Mouse (Mus musculus) adrenal gland, adult 8-10 months (tissue): ENCODE data around the gene Gm37240. TPM values are rescaled to one million over a fixed set of nuclear protein-coding genes. Genes with fewer than 3 reads are reported as not detected.

Experiments used
- DNase-seq: peaks from one replicate; pipeline ENCODE4 v3.0.0; 2022
- total RNA-seq, 4 experiments: library from RNA; stranded (reverse); gene quantifications; 2 replicates each; pipeline ENCODE4 v1.2.4; 2022

Gene Gm37240
- total RNA-seq, 4 experiments from 2014 or later: 5.4 to 9.8 (median 7.2) TPM

DNA sequence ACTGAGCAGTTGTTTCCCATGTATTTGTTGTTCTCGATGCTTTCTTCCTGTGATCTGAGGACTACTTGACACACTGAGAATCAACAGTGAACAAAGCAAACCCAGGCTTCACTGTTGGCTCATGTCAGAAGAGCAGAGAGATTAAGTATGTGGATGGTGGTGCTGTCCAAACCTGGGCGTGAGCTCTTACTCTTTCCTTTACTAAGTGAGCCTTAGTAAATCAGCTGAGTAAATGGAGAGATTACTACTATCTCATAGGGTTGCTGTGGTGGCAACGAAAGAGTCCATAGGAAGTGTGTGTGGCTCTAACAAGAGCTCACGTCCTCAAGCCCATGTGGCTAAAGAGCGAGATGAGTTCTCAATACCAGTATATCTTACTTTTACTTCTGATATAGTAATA, 950.4 kb downstream of the Gm37240 start:
- DNase-seq: no peak

DNA sequence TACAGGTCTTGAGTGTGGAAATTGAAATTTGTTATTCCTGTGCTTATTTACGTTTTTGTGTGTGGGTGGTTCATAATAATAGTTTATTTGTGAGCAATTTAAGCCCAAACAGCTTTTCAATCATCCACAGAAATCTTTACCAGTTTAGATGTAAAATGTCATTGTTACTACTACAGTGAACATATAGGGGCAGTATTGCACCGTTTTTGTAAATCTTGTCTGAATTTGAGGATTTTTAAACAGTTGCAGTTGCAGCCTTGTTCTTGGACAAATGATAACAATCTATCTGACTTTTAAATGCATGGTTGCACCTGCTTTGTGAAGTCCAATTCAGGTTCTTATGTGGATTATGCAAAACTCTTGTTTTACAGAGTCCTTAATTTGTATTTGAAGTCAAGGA, 951.1 kb downstream of the Gm37240 start:
- no peak for DNase-seq

DNA sequence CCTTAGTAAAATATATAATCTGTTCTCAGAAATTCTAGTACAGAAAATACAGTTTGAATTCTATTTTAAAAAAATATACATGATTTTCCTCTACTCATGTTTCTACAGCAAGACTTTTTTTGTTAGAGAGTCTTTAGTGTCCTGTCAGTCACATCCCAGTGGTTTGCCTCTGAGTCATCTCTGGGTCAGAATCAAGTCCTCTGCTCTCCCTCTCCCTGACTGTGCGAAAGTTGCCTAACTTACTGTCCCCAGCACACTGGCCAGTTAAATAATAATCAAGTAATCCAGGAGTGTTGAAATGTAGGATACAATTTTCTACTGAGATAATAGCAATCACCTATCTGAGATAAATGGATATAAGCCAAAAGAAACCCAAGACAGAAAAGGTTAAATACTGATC, 951.6 kb downstream of the Gm37240 start:
- DNase-seq: no peak

DNA sequence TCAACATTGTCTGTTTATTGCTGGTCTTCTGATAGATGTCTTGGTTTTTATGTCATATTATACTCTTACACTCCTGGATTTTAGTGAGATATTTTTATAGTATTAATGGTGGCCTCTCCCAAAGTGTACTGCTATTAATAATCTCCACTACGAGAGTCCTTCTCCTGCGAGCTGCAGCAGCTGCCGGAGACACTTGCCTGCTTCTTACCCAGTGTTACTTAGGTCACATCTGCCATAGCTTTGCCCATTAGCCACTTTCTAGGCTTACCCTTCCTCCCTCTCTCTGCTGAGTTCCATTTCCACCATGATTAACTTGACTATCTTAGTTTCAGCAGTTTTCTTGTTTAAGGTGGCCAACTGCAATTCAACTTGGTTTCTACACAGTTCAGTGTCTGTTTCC, 956.6 kb downstream of the Gm37240 start:
- no peak for DNase-seq

DNA sequence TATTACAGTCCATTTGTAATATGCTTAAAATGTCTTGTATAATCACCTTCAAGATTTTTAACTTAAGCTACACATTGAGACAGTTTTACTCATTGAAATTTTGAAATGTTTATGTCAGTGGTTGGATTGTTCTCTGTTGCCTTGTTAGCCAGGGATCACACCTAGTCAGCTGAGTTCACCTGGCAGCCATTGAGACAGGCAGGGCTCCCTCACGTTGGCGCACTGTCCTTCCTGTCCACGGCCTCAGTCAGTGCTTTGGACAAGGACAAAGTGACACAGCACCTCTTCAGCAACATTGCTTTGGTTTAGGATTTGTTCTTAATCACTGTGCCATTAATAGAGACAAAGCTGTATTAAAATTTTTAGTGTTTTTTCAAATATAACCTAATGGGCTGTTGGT, 958.1 kb downstream of the Gm37240 start:
- no peak for DNase-seq

DNA sequence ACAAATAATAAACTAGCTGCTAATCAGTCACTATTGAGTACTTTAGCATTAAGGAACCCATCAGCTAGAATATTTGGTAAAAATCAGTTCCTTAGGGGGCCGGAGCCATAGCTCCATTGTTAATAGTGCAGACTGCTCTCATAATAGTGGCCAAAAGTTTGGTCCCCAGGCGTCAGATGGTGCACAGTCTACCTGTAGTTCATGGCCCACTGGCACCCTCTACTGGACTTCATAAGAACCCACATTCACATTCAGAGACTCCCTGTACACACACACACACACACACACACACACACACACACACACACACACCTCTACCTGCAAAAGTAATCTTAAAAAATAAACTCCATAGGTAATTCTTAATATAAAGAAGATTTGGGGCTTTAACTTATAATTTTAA, 959.4 kb downstream of the Gm37240 start:
- DNase-seq: no peak

DNA sequence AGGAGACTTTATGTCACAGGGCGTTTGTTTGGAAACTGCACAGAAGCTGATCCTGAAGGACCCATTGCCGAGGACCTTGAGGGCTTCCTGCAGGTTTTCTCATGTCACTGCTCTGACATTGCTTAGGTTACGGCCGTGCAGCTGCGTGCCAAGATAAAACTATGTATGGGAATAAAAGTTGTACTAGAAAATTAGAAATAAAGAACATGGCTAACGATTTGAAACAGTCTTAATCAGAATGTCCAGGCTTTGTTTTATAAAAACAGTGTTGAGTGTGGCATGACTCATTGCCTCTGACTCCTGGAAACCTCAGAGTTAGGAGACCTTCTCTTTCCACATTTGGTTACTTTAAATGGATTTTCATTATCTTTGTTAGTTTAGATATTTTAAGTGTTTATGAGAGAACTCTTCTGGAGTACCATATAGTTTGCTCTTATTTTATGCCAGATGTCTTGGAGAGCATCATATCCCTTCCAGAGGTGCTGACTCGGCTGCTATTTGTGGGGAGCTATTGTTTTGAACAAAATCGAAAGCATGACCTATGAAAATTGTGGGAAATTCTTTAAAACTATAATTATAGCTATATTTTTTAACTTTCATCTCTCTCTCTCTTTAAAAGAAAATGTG, 960.0 kb downstream of the Gm37240 start:
- no peak for DNase-seq

DNA sequence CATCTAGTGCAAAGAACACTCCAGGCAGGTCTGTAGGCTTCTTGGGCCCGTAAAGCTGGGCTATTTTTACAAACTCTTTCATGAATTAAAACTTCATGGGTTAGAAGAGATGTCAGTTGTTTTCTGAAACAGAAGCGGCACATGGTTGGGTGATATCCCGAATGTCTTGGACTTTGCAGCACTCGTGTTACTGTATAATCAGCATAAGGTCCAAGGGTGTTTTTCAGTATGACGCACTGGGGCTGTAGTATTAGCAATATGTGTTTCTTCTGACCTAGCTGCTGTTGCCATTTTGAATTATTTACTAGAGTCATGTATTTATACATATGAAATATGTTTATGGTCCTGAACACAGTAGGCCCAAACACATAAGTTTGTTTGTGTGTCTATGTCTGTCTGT, 961.2 kb downstream of the Gm37240 start:
- no peak for DNase-seq

DNA sequence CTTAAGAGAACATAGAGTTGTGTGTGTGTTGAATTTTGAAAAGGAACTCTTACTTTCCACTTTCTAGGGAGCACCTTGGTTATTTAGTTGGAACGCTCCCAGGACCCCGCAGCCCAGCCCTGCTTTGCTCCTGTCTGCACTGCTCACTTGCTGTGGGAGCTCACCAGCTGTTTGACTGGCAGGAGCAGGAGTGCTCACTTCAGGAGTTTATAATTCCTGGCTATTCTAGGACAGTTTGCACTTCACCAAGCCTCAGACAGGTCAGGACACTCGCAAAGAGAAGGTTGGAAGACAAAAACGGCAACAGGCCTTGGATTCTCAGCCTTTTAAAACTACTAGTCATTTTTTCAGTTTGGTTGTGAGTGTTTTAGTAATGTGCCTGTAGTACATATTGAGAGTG, 962.1 kb downstream of the Gm37240 start:
- DNase-seq: no peak

DNA sequence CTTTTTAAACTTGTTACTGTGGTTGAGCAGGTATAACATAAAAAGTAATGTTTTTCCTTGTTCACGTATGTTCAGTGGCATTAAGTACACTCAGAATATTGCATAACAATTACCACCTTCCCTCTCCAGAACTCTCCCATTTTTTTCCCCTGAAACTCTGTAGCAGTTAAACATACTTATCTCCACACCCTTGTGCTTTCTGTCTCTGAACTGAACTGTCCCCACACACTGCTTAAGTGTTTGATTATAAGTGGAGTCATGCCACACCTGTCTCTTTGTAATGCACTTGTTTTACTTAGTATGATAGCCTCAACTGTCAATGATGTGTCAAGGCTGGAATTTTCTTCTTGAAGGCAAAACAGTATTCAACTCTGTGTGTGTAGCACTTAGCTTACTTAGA, 963.6 kb downstream of the Gm37240 start:
- no peak for DNase-seq

DNA sequence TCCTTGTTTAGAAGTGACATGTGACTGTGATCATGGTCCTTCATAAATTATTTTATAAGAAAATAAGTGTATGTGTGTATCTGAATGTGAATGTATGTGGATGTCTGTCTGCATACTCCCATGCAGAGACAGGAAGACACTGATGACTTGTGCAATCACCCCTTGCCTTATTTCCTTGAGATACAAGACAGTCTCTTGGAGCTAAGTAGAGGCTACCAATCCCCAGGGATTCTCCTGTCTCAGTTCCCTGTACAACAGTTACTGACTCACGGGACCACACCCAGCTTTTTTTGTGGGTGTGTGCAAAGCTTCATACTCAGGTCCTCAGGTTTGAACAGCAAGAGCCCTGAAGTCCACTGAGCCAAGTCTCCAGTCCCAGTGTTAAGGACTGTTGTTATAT, 964.1 kb downstream of the Gm37240 start:
- no peak for DNase-seq

DNA sequence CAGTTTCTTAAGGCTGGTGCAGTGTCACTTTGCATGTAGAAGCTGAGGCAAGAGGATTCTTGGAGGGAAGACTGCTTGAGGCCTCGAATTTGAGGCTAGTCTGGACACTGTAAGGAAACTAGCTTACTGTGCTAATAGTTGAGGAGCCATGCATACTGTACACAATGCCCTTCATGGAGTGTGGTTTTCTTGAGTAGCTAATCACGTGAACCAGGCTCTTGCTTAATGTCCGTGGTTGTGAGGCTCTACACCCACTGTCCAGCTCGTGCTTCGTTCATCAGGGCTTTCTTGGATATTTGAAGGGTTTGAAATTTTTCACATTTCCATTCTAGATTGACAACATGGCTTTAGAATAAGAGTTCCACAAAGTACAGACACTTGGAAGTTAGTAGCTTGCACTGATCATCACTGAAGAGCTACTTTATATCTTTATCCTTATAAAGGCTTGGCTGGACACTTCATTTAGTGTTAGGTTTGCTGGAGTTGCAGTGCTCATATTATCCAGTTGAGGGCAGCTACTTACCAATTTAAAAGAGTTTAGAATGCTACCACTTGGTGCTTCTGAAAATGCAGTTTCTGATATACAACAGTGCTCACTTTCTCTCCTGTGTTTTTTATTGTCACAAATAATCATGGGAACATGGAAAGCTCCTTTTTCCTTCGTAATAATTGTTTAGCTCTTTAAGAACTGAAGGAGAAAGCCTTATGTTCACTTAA, 965.5 kb downstream of the Gm37240 start:
- DNase-seq: no peak

DNA sequence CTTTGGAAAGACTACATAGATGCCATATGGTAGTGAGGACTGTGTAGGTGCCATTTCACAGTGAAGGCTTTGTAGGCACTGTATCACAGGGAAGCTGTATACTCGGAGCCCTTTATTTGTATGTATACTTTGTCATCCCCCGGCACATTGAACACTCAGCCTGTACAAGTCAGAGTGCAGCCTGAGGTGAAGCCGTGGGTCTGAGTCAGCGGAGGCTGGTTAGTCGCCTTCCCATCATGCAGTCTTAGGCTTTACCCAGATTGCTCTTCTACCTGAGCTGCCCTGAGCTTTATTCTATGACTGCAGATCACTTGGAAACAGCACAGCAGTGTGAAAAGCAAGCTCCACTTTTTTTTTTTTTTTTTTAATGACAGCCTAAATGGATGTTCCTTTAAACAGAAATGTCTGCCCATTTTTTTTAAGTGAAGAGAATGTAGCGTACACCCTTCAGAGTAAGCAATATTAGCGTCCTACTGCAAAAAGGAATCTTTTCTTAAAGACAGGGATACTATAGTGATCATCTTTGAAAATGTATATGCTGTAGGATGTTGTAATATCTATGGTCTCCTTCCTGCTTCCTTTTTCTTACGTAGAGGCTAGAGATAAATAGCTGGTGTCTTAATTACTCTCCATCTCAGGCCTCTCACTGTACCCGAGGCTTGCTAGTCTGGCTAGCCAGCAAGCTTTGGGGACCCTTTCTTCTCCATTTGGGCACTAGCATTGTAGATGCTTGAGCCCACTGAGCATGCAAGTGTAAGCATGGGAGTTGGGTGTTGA, 969.2 kb downstream of the Gm37240 start:
- DNase-seq: no peak

DNA sequence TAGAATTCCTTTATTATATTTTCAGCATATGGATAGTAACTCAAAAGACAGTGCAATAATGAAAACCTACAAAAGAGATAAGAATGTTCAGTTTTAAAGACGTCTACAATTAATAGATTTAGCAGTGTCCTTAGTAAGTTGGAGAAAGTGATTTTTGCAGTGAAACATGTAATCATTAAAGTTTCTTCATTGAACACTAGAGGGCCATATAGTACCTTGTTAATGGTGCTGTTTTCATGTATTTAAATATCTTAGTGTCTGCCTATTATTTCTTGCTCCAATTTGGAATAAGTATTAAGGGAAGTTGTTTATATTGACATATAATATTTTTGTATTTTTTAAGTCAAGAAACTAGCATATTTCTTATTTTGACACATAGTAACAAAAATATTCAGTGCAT, 973.0 kb downstream of the Gm37240 start:
- no peak for DNase-seq

DNA sequence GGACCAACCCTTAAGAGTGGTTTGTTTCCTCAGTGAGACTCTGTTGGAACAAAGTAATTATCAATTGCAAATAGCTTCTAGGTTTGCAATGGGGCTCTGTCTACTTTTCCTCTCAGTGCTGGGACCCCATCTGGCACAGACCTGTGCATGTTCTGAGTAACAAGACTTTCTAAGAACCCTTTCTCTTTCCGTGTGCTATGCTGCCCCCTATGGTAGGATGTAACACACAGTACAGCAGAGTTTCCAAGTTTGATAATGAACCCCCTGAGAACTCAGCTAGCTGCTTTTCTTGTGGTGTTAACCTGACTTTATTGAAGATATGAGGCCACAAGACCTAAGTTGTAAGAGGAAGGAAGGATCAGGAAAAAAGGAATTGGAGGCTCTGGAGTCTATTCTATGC, 980.8 kb downstream of the Gm37240 start:
- DNase-seq: no peak

DNA sequence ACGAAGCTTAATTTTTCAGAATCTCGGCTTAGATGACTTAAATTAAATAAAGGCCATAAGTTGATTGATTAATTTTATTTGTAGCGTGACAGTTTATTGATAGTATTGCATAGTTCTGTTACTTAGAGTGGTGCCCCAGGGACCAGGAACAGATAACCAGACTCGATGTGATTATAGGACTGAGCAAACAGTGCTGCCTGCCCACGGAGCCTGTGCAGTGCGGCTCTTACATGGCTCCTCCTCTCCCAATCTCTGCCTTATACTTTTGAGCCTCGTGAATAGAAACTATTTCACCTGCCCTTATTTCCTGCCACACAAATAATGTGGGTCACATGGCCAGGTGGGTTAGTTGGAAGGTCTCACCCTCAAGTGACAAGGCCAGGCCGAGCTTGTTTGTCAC, 989.4 kb downstream of the Gm37240 start:
- DNase-seq: no peak

DNA sequence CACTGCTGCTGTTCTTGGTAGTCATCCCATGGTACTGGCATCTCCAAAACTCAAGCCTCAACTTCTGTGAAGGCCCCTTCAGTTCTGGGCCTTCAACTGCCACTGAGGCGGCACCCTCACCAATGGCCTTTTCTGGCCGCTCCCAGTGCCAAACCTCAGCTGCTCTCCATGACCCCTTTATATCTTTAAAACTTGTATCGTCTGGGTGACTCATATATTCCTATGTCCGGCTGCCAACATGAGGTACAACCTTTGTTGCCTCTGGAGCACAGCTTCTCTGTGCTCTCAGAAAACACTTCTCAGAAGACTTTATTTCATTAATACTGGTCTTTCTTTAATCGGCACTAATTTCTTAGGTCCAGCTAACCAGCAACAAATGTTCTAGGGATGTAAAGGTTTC, 996.3 kb downstream of the Gm37240 start:
- DNase-seq: peak; percentile 62

DNA sequence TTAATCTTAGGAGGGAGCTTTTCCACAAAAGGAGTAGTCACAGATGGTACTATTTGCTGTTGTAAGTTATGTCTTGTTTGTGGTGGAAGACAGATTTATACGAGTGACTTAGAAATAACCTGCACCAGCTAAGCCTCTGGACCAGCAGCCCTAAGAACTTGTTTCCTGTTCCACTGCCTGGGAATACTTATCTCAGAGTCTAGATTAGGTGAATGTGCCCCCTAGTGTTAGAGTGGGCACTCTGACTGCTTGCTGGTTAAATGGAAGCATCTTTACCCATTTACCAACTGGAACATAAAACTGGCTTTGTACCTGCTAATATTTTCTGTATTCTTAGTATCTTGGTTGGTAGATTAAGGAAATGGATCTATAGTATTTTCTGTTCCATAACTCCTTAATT, 997.7 kb downstream of the Gm37240 start:
- no peak for DNase-seq

DNA sequence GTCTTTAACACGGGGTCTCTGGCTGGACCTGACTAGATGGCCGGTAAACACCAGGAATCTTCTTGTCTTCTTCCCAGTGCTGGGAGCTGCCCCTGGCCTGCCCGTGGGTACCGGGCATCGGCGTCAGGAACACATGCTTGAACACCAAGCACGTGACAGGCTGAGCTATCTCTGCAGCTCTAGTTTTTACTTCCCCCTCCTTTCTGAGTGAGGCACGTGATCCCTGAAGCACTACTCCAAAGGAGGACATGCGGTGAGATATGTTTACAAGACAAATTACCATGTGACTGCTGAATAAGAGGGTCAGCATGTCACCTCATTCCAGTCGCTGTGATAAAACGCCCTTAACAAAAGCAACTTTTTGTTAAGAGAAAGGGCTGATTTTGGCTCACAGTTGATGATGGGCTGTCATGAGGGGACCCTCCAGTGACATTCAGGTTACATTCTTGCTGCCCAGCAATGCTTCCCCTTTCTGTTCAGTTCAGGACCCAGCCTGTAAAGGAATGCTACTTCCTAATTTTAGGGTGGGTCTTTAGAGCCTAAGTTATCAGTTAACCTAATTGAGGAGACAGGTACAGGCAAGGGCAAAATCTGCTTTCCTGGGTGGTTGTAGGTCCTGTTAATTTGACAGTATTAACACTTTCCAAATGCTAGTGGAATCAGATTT, 1003.4 kb downstream of the Gm37240 start:
- no peak for DNase-seq

DNA sequence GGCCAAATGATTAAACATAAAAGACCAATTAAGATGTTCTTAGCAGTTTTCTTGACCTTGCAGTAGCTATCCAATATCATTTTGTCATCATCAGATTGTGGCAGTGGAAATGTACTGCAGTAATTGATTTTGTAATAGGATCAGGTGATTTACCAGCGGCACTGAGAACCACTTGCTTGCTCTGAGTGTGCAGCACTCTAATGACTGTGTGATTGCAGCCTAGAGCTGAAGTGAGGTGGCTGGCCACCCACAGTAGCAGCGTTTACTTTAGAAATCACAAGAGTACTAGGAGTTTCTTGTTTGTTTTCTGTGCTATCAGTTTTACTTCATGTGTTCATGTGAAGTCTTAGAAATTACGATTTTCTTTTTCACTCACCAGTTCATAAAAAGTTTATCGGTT, 1011.1 kb downstream of the Gm37240 start:
- DNase-seq: no peak

DNA sequence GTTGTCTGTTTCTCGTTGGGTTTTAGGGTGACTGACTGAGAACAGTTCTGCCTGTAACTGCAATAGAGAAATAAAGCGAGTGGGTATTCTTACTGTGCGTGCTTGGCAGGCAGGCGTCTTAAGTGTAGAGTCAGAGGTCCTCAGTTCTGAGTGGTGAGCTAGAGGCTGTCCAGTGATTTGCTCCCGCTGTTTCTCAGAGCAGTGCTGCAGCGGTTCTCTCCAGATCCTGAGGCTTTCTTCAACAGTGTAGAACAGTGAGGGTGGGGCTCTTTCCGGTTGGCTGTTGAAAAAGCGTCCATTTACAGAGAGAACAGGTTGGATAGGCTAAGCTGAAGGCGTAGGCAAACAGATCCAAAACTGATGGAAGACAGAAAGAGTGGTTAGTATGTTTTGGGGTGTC, 1012.0 kb downstream of the Gm37240 start:
- DNase-seq: no peak

DNA sequence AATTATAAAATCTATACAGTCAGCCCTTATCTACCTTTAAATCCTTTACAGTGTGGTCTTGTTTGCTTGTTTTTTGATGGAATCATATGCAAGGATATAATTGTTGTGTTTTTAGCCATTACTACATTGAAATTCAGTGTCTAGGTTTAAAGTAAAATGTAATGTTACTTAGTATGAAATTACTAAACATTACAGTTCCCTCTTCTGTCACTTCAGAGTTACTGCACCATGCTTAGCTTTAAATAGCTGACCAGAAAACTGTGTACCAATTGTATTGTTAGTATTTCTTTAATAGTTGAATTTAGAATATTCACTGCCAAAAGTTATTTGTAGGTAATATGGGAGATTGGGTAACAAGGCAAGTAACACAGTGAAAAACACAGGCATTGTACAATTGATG, 1017.2 kb downstream of the Gm37240 start:
- DNase-seq: no peak

DNA sequence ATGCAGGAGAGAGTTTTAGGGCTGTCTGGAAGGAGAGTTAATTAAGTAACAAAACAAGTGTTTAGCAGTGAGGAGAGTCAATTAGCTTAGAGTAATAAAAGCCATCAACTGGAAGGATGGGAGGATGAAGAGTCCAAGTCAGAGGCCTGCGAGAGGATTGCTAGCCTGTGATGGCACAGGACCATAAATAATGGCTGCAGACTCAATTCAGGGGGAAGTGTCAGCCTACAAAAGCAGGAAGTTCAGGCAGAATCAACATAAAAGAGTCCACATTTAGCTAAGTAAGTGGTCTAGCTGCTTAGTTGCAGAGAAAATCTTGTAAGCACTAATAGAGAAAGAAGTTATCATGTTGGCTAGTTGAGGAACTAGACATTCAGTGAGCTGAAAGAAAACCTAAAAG, 1019.3 kb downstream of the Gm37240 start:
- no peak for DNase-seq
